9 mouse cellular contexts compared by ENCODE assay signal in genomic region chr5:69108718-69109117, GRCm38 (mm10).
"Had no signal": no experiment of that assay in that cellular context is flagged by ENCODE, and none has a peak within 500 bp of the region (broad histone marks: within the 10 kb centered on the region; RNA-seq: fewer than 3 reads in every experiment).

No protein-coding gene starts in this region.

- DNase-seq: liver, embryonic 13.5 days; liver, postnatal 0 days; lung, adult 2 months; lung, postnatal 14 days; lung, postnatal 36 days; midbrain, embryonic 14.5 days; thymus, adult 18-20 months; thymus, postnatal 14 days; thymus, postnatal 36 days had no signal
